9 mouse cellular contexts compared by ENCODE assay signal in genomic region chr12:86498765-86499164, GRCm38 (mm10).
DNase-seq lines count a peak whose midpoint lies in the region; ATAC-seq and TF ChIP-seq lines count a peak whose summit lies in the region.
"Had no signal": no experiment of that assay in that cellular context is flagged by ENCODE, and none has a peak within 500 bp of the region (broad histone marks: within the 10 kb centered on the region; RNA-seq: fewer than 3 reads in every experiment).

No protein-coding gene starts in this region.

- H3K27ac ChIP-seq in hindbrain, postnatal 0 days: no peak overlapping the region
- H3K27ac ChIP-seq in hindbrain, embryonic 12.5 days: no peak overlapping the region
- peak overlapping the region; percentile 82 for H3K27ac ChIP-seq in heart, embryonic 11.5 days (ENCODE audit: low read depth, low read length)
- H3K27ac ChIP-seq in midbrain, embryonic 13.5 days: no peak overlapping the region

- H3K36me3 ChIP-seq in hindbrain, postnatal 0 days (ENCODE audit: insufficient read depth, low read length): no peaks in the 10 kb centered on the region
- no peaks in the 10 kb centered on the region for H3K36me3 ChIP-seq in hindbrain, embryonic 12.5 days
- no peaks in the 10 kb centered on the region for H3K36me3 ChIP-seq in heart, embryonic 11.5 days (ENCODE audit: control insufficient read depth, insufficient read depth, low read length)
- no peaks in the 10 kb centered on the region for H3K36me3 ChIP-seq in midbrain, embryonic 13.5 days

- 18% methylated on average over 6 of the region's 6 CpGs for WGBS in hindbrain, postnatal 0 days
- 22% methylated on average over 6 of the region's 6 CpGs for WGBS in hindbrain, embryonic 12.5 days
- 17% methylated on average over 6 of the region's 6 CpGs for WGBS in heart, embryonic 11.5 days (ENCODE audit: insufficient replicate concordance)
- 27% methylated on average over 6 of the region's 6 CpGs for WGBS in midbrain, embryonic 13.5 days

- peaks cover 9% of the 10 kb centered on the region for H3K4me1 ChIP-seq in hindbrain, postnatal 0 days (ENCODE audit: insufficient read depth, low read length)
- H3K4me1 ChIP-seq in hindbrain, embryonic 12.5 days: peaks cover 5% of the 10 kb centered on the region; the same call in 1 of the 2 replicates
- H3K4me1 ChIP-seq in heart, embryonic 11.5 days (ENCODE audit: control insufficient read depth, insufficient read depth, low read length): peaks cover 12% of the 10 kb centered on the region
- peaks cover 6% of the 10 kb centered on the region for H3K4me1 ChIP-seq in midbrain, embryonic 13.5 days (replicated peaks)

- H3K4me2 ChIP-seq in hindbrain, postnatal 0 days (ENCODE audit: low read depth, low read length): no peak overlapping the region
- H3K4me2 ChIP-seq in hindbrain, embryonic 12.5 days (replicated peaks): no peak overlapping the region
- H3K4me2 ChIP-seq in heart, embryonic 11.5 days: peak overlapping the region; percentile 21
- H3K4me2 ChIP-seq in midbrain, embryonic 13.5 days (replicated peaks): no peak overlapping the region

- TF ChIP-seq CTCF in hindbrain, postnatal 0 days (IDR thresholded peaks at IDR 0.05; ENCODE audit: low read depth): peak; percentile 21; the same call in 1 of the 2 replicates

- no peaks in the 10 kb centered on the region for H3K9me3 ChIP-seq in hindbrain, postnatal 0 days (ENCODE audit: low read length)
- H3K9me3 ChIP-seq in hindbrain, embryonic 12.5 days (replicated peaks): no peaks in the 10 kb centered on the region
- no peaks in the 10 kb centered on the region for H3K9me3 ChIP-seq in heart, embryonic 11.5 days (replicated peaks; ENCODE audit: control insufficient read depth, low read length)
- H3K9me3 ChIP-seq in midbrain, embryonic 13.5 days: no peaks in the 10 kb centered on the region

- ATAC-seq in hindbrain, postnatal 0 days: no peak
- no peak for ATAC-seq in hindbrain, embryonic 12.5 days (ENCODE audit: low FRiP score)
- peak; percentile 35; the same call in 1 of the 2 replicates for ATAC-seq in heart, embryonic 11.5 days (replicated peaks; ENCODE audit: insufficient number of reproducible peaks, low FRiP score, low TSS enrichment)
- no peak for ATAC-seq in midbrain, embryonic 13.5 days

- H3K27me3 ChIP-seq in hindbrain, postnatal 0 days (ENCODE audit: insufficient read depth, low read length): no peaks in the 10 kb centered on the region
- H3K27me3 ChIP-seq in hindbrain, embryonic 12.5 days: no peaks in the 10 kb centered on the region
- no peaks in the 10 kb centered on the region for H3K27me3 ChIP-seq in heart, embryonic 11.5 days (ENCODE audit: control insufficient read depth, insufficient read depth, low read length)
- H3K27me3 ChIP-seq in midbrain, embryonic 13.5 days: no peaks in the 10 kb centered on the region

- peak; percentile 66 for DNase-seq in hindbrain, postnatal 0 days (ENCODE audit: low spot score)
- peak; percentile 57 for DNase-seq in brain, embryonic 18.5 days (ENCODE audit: low read depth, low spot score)
- DNase-seq in layer of hippocampus, adult 9-10 months (ENCODE audit: low spot score): peak; percentile 26
- DNase-seq in right cerebral cortex, postnatal 14 days: peak; percentile 72
- no peak for DNase-seq in urinary bladder, postnatal 25 days (ENCODE audit: low spot score)

- no peak overlapping the region for H3K9ac ChIP-seq in hindbrain, postnatal 0 days (replicated peaks; ENCODE audit: low read length)
- H3K9ac ChIP-seq in hindbrain, embryonic 12.5 days: no peak overlapping the region
- no peak overlapping the region for H3K9ac ChIP-seq in heart, embryonic 11.5 days (ENCODE audit: low read depth, low read length)
- no peak overlapping the region for H3K9ac ChIP-seq in midbrain, embryonic 13.5 days (replicated peaks)

- no peak overlapping the region for H3K4me3 ChIP-seq in hindbrain, postnatal 0 days (ENCODE audit: low read length)
- no peak overlapping the region for H3K4me3 ChIP-seq in hindbrain, embryonic 12.5 days
- no peak overlapping the region for H3K4me3 ChIP-seq in heart, embryonic 11.5 days (ENCODE audit: low read depth, low read length)
- no peak overlapping the region for H3K4me3 ChIP-seq in midbrain, embryonic 13.5 days (replicated peaks)
- H3K4me3 ChIP-seq: myocyte had no signal
